In genomic region chr7:99384101-99384611, GRCm38 (mm10) we compare ENCODE assay signal across 9 mouse cellular contexts. TPM values are rescaled to one million over a fixed set of nuclear protein-coding genes. Genes with fewer than 3 reads are reported as not detected.
DNase-seq lines count a peak whose midpoint lies in the region; ATAC-seq and TF ChIP-seq lines count a peak whose summit lies in the region.
"Had no signal": no experiment of that assay in that cellular context is flagged by ENCODE, and none has a peak within 500 bp of the region (broad histone marks: within the 10 kb centered on the region; RNA-seq: fewer than 3 reads in every experiment).

No protein-coding gene starts in this region.

- peak overlapping the region; percentile 67 for H3K27ac ChIP-seq in hindbrain, embryonic 11.5 days (ENCODE audit: low read depth, low read length)
- H3K27ac ChIP-seq in limb, embryonic 13.5 days, result peak overlapping the region; percentile 67
- peak overlapping the region; percentile 58 for H3K27ac ChIP-seq in olfactory bulb, adult 2 months (ENCODE audit: insufficient read depth, low read depth, low read length)

- H3K9me3 ChIP-seq in megakaryocyte, embryonic 14.5 days, result no peaks in the 10 kb centered on the region
- no peaks in the 10 kb centered on the region for H3K9me3 ChIP-seq in hindbrain, embryonic 11.5 days (ENCODE audit: control insufficient read depth, low read length)
- H3K9me3 ChIP-seq in limb, embryonic 13.5 days, result no peaks in the 10 kb centered on the region
- H3K9me3 ChIP-seq: G1E had no signal

- TF ChIP-seq POLR2A in olfactory bulb, adult 2 months (IDR thresholded peaks at IDR 0.05; ENCODE audit: insufficient read depth, low read depth, low read length), result no peak

- intact Hi-C loops in left cerebral cortex, postnatal 4 days (cut with DNase I), result no loop called here

- WGBS in hindbrain, embryonic 11.5 days, result 25% methylated on average over 4 of the region's 4 CpGs
- WGBS in limb, embryonic 13.5 days, result 33% methylated on average over 4 of the region's 4 CpGs
- WGBS in olfactory bulb, adult 2 months, result 14% methylated on average over 4 of the region's 4 CpGs

- peaks cover 97% of the 10 kb centered on the region for H3K27me3 ChIP-seq in megakaryocyte, embryonic 14.5 days (replicated peaks)
- peaks cover 3% of the 10 kb centered on the region; the same call in 1 of the 2 replicates for H3K27me3 ChIP-seq in hindbrain, embryonic 11.5 days (ENCODE audit: control insufficient read depth, insufficient read depth, low read length)
- H3K27me3 ChIP-seq in limb, embryonic 13.5 days, result peaks cover 11% of the 10 kb centered on the region

- peak overlapping the region; percentile 98 for H3K4me2 ChIP-seq in hindbrain, embryonic 11.5 days (replicated peaks; ENCODE audit: low read depth, low read length)
- peak overlapping the region; percentile 99 for H3K4me2 ChIP-seq in limb, embryonic 13.5 days (replicated peaks)

- peak overlapping the region; percentile 54 for H3K9ac ChIP-seq in hindbrain, embryonic 11.5 days (ENCODE audit: low read depth, low read length)
- H3K9ac ChIP-seq in limb, embryonic 13.5 days, result no peak overlapping the region; the same call in 1 of the 2 replicates

- H3K36me3 ChIP-seq in megakaryocyte, embryonic 14.5 days (replicated peaks; ENCODE audit: low read length), result no peaks in the 10 kb centered on the region
- H3K36me3 ChIP-seq in hindbrain, embryonic 11.5 days (ENCODE audit: control insufficient read depth, insufficient read depth, low read length), result no peaks in the 10 kb centered on the region
- 0 out of 2 replicates have a peak, but pooled peaks cover 10% of the 10 kb centered on the region for H3K36me3 ChIP-seq in limb, embryonic 13.5 days
- H3K36me3 ChIP-seq: G1E had no signal

- H3K4me1 ChIP-seq in megakaryocyte, embryonic 14.5 days, result peaks cover 41% of the 10 kb centered on the region
- peaks cover 15% of the 10 kb centered on the region for H3K4me1 ChIP-seq in hindbrain, embryonic 11.5 days (replicated peaks; ENCODE audit: control insufficient read depth, insufficient read depth, low read length)
- peaks cover 41% of the 10 kb centered on the region for H3K4me1 ChIP-seq in limb, embryonic 13.5 days
- peaks cover 43% of the 10 kb centered on the region for H3K4me1 ChIP-seq in olfactory bulb, adult 2 months (ENCODE audit: control insufficient read depth, insufficient read depth, low read length)

- ATAC-seq in megakaryocyte, adult 5-6 weeks (ENCODE audit: poor library complexity, severe bottlenecking), result no peak
- no peak for ATAC-seq in hindbrain, embryonic 11.5 days (ENCODE audit: low FRiP score)
- ATAC-seq in limb, embryonic 13.5 days (ENCODE audit: low FRiP score, low read depth), result no peak

- DNase-seq in hindbrain, embryonic 11.5 days (ENCODE audit: low spot score), result peak; percentile 34
- no peak for DNase-seq in spleen, adult 18-20 months
- no peak for DNase-seq in left cerebral cortex, postnatal 4 days
- DNase-seq in layer of hippocampus, postnatal 10 days (ENCODE audit: low spot score in 2 of 2), result no peak

- peak overlapping the region; percentile 53 for H3K4me3 ChIP-seq in megakaryocyte, embryonic 14.5 days (replicated peaks)
- peak overlapping the region; percentile 76 for H3K4me3 ChIP-seq in hindbrain, embryonic 11.5 days (ENCODE audit: low read depth, low read length)
- peak overlapping the region; percentile 65; the same call in 1 of the 2 replicates for H3K4me3 ChIP-seq in limb, embryonic 13.5 days
- H3K4me3 ChIP-seq in olfactory bulb, adult 2 months (ENCODE audit: insufficient read depth, low read depth, low read length), result peak overlapping the region; percentile 58

- no peak for TF ChIP-seq CTCF in olfactory bulb, adult 2 months (IDR thresholded peaks at IDR 0.05; ENCODE audit: insufficient read depth, low read depth, low read length)

RNA-seq across cellular contexts. Expression of gene Gdpd5, which starts 2.9 kb away (rescaled TPM):
- polyA plus RNA-seq in megakaryocyte, embryonic 14.5 days (2012; ENCODE audit: insufficient read depth, low replicate concordance), result 3.7 TPM in 1 of 2 replicates, not detected in the other
- total RNA-seq in megakaryocyte, adult 5-6 weeks (2015), result 0.96 and 3.5 TPM in 2 replicates
- total RNA-seq in megakaryocyte, adult 5-6 weeks (2017), result 0.70 and 1.0 TPM in 2 replicates
- 23.0 and 25.9 TPM in 2 replicates for polyA plus RNA-seq in hindbrain, embryonic 11.5 days (2014; fragmentation: Nextera tagmentation; extraction: Ambion mirVana)
- polyA plus RNA-seq in limb, embryonic 13.5 days (2015; fragmentation: Nextera tagmentation; extraction: Ambion mirVana), result 14.0 and 14.5 TPM in 2 replicates
- polyA plus RNA-seq in olfactory bulb, adult 2 months (2012; ENCODE audit: insufficient read depth, insufficient read length, low replicate concordance, missing spikeins), result not detected in 2 replicates
- 10 to 100 TPM; 54.4 to 63.0 TPM for total RNA-seq in left cerebral cortex, postnatal 4 days (2021)
- 10 to 100 TPM; 31.4 to 37.4 TPM for total RNA-seq in layer of hippocampus, postnatal 10 days (2021)

RNA-seq across cellular contexts. Expression of gene Serpinh1, which starts 31.1 kb away (rescaled TPM):
- 0.09 TPM in 1 of 2 replicates, not detected in the other for polyA plus RNA-seq in megakaryocyte, embryonic 14.5 days (2012; ENCODE audit: insufficient read depth, low replicate concordance)
- total RNA-seq in megakaryocyte, adult 5-6 weeks (2015), result 0.23 and 0.76 TPM in 2 replicates
- 0.37 and 0.73 TPM in 2 replicates for total RNA-seq in megakaryocyte, adult 5-6 weeks (2017)
- polyA plus RNA-seq in hindbrain, embryonic 11.5 days (2014; fragmentation: Nextera tagmentation; extraction: Ambion mirVana), result 245 and 269 TPM in 2 replicates
- 1,782 and 1,939 TPM in 2 replicates for polyA plus RNA-seq in limb, embryonic 13.5 days (2015; fragmentation: Nextera tagmentation; extraction: Ambion mirVana)
- not detected in 2 replicates for polyA plus RNA-seq in olfactory bulb, adult 2 months (2012; ENCODE audit: insufficient read depth, insufficient read length, low replicate concordance, missing spikeins)
- total RNA-seq in left cerebral cortex, postnatal 4 days (2021), result 10 to 100 TPM; 63.7 to 65.6 TPM
- total RNA-seq in layer of hippocampus, postnatal 10 days (2021), result 10 to 100 TPM; 58.2 to 62.0 TPM
- polyA plus RNA-seq: G1E had no signal
